Mouse (Mus musculus) A20 (cell line): ENCODE measurements around the gene Tpi1.

Experiments used
- DNase-seq: peaks from one replicate; pipeline ENCODE4 v3.0.0-alpha.2; 2011; ENCODE audit warnings: low read depth, low spot score

Tpi1 gene

GRCm38 (mm10) chr6:124813933-124814332 is at the start of gene Tpi1:
Tpi1 (minus strand) TSS chr6:124814296.
- DNase-seq, result peak; percentile 93

GRCm38 (mm10) chr6:124863125-124863657 is 49.1 kb upstream of the Tpi1 start:
- no peak for DNase-seq

- no peak for DNase-seq
Observed at GRCm38 (mm10) chr6:124862406-124863124, 48.5 kb upstream of the Tpi1 start.

- peak; percentile 24 for DNase-seq
Observed at GRCm38 (mm10) chr6:124861802-124862201, 47.7 kb upstream of the Tpi1 start.

- DNase-seq, result no peak
Observed at GRCm38 (mm10) chr6:124861266-124861665, 47.2 kb upstream of the Tpi1 start.

GRCm38 (mm10) chr6:124860511-124860910 is 46.4 kb upstream of the Tpi1 start:
- no peak for DNase-seq

GRCm38 (mm10) chr6:124859725-124860124 is 45.6 kb upstream of the Tpi1 start:
- DNase-seq, result peak; percentile 79

GRCm38 (mm10) chr6:124858561-124859318 is 44.6 kb upstream of the Tpi1 start:
- no peak for DNase-seq

GRCm38 (mm10) chr6:124857840-124858530 is 43.9 kb upstream of the Tpi1 start:
- DNase-seq, result no peak

GRCm38 (mm10) chr6:124856916-124857839 is 43.1 kb upstream of the Tpi1 start, which contains the start of gene P3h3:
P3h3 (minus strand) TSS chr6:124857752.
- peak; percentile 74 for DNase-seq

- no peak for DNase-seq
Observed at GRCm38 (mm10) chr6:124856321-124856720, 42.2 kb upstream of the Tpi1 start.

GRCm38 (mm10) chr6:124854647-124855046 is 40.6 kb upstream of the Tpi1 start:
- DNase-seq, result no peak

GRCm38 (mm10) chr6:124850535-124850934 is 36.4 kb upstream of the Tpi1 start:
- no peak for DNase-seq

GRCm38 (mm10) chr6:124847305-124847704 is 33.2 kb upstream of the Tpi1 start:
- peak; percentile 88 for DNase-seq

- peak; percentile 91 for DNase-seq
Observed at GRCm38 (mm10) chr6:124840241-124841167, 26.4 kb upstream of the Tpi1 start, which contains the start of gene Gnb3. Gnb3 (minus strand) TSS chr6:124840275.

- DNase-seq, result no peak
Observed at GRCm38 (mm10) chr6:124839805-124840204, 25.7 kb upstream of the Tpi1 start.

- no peak for DNase-seq
Observed at GRCm38 (mm10) chr6:124836411-124836810, 22.3 kb upstream of the Tpi1 start.

GRCm38 (mm10) chr6:124835531-124835930 is 21.4 kb upstream of the Tpi1 start:
- DNase-seq, result no peak

GRCm38 (mm10) chr6:124834512-124835081 is 20.5 kb upstream of the Tpi1 start:
- no peak for DNase-seq
